Mouse (Mus musculus): ENCODE results near the gene Cbfa2t2.

GRCm38 (mm10) chr2:154532888-154533287, 96.6 kb downstream of the Cbfa2t2 start:
- TF ChIP-seq CTCF (conservative IDR thresholded peaks at IDR 0.05; ENCODE audit: insufficient read depth, insufficient read length, low read depth, low read length), result no peak
- TF ChIP-seq POLR2A (IDR thresholded peaks at IDR 0.05; ENCODE audit: low read depth, low read length), result no peak
